Mouse (Mus musculus) kidney, postnatal 14 days (tissue): ENCODE measurements around the gene Arsk.
A peak's percentile ranks its signal among the peaks of the same experiment; 100 is the strongest.

Source experiments
- DNase-seq: peaks from one replicate; pipeline ENCODE4 v3.0.0; 2022; ENCODE audit warnings: mixed read lengths

The Arsk gene

DNA sequence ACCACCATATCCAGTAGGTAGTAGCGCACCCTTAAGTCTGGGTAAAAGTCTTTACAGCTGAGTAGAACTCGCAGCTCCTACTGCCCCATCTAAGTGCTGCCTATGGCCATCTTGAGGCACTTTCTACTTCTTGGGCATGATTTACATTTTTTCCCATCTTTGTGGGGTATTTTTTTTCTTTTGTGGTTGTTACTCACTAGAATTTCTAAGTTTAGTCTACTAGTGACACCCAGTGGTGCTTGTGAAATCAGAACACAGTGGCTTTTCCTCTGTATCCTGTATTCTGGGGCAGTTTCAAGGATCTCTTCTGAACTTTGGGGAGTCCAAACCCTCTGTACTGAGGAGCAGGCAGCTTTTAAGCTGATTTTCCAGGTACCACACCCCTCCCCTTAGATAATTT, 76.7 kb downstream of the Arsk start:
- peak; percentile 12 for DNase-seq

DNA sequence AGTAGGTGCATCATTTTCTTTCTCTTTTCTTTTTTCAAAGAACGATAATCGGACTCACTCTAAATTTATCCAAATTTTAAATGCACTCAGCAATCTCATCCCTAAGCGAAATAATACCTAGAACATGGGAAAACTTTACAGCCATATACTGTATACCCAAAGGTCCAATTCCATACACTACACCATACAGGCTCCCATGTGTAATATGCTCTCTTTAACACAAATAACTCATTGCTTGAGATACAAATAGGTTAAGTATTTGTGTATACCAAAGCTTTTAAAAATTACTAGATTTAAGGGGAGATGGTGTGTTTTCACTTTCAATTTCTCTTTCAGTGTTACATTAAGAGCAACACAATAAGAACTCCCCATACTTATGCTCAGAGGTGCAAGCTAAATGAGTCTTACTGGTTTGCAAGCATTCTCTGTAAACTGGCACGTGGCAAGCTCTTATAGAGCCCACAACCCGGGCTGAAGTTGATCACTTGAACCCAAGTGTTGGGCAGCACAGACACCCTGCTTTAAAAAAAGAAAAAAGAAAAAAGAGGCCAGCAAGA, 79.5 kb downstream of the Arsk start:
- no peak for DNase-seq

DNA sequence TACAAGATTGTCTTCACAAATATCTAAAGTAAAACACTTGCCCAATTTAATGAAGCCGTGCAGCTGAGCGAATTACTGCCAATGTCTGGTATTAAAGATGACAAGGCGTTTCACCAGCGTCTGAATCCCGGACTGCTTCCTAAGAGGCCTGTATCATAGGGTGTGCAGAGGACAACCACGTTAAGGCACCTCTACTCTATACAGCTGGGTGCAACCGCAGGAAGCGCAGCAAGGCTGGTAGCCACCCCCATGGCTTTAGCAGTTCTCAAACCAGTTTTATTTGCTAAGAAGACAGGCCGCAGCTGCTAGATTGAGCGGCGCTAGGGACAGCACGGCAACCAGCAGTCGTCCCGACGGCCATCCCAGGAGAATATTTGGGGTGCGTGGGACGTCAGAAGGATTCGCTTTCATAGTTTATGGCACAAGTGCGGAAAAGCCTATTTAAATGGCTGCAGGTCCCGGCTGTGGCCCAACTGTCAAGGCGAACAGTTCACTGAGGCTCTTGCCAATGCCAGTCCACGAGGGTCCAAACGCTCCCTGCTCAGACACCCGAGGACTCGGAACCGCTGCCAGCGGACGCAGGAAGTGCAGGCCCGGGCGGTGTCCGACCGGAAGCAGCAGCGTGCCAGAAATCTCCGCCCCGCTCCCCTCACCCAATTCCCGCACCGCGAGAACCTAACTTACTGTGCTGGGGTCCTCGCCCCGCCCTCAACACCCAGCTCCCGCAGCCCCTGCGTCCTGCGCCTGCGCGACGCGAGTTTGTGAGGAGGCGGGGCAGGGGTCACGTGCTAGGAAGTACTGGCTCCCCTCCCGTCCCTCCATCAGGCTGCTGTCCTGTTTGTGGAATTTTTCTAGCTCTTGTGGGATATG, 80.3 kb downstream of the Arsk start, which contains the start of gene Rfesd:
Rfesd (minus strand) TSS at position 746 of the 870 bp plus-strand sequence.
- DNase-seq = peak; percentile 99

DNA sequence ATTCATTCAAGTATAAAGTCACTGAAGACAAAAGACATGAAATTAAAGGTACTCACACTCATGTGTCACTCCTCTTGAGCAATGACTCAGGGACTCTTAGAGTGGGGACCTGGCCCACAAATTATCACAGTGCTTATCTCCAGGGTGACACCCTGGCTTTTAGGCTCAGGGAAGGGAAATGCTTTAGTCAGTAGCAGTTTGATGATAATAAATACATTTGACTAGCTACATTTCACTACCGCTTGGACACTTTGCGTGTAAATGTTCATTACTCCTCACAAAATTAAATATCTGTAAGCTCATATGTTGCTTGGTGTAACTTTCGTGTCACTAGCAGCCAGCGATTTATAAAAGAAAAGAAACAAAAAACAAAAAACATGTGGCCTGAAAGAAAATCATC, 81.0 kb downstream of the Arsk start:
- DNase-seq = no peak

DNA sequence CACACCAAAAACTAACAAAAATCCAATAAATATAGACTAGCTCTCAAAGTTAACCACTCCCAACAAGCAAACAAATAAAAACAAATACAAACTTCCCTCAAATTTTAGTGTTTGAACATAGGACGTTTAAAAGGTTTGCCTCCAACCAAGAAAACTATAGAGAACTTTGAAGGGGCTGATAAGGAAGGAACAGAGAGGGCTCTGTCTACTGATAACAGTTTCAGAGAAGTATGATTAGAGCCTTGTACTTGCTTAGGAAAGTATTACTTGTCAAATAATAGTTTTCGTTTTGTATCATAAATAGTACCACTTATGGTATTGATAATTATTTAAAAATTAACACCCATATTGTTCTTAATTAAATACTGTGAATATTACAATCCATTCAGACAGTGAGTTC, 83.9 kb downstream of the Arsk start:
- no peak for DNase-seq
